Mouse (Mus musculus) G1E-ER4 (cell line): ENCODE measurements around the gene 1700024B05Rik. TPM values are rescaled to one million over a fixed set of nuclear protein-coding genes. Genes with fewer than 3 reads are reported as not detected.
"Not testable (repeated sequence)": the region's sequence is repeated elsewhere in the genome, so short reads cannot be mapped to it uniquely, and the experiment has no call there.

Experiments
- GATA1 ChIP-seq: IDR thresholded peaks from one replicate; pipeline ENCODE4 v1.8.0; 2012; ENCODE audit warnings: low read length, inconsistent platforms
- polyA plus RNA-seq: library from polyadenylated mRNA; stranded (reverse); fragments of >175 nt; gene quantifications from 2 replicates; pipeline ENCODE4 v1.2.3, GENCODE M21; 2012

1700024B05Rik gene
- polyA plus RNA-seq: 0.06 and 0.08 TPM in 2 replicates

DNA sequence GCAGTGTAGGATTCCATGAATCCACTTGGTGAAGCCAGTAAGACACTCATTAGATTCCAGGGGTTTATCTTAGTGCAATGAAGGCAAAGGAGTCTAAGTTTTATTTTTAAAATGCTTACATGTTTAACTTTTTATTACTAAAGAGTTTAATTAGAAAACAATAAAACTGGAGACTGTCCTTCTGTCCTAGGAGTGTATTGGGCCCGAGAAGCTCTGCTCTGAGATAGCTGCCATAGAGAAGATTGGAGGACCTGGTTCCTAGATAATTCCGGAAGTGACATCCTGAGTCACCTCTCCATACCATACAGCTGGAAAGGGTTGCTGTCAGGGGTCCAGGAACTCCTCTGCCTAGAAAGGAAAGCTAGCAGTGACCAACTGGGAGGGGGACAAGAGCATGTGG, at the start of gene 1700024B05Rik:
1700024B05Rik (plus strand) TSS at position 301 of the 400 bp plus-strand sequence.
- not testable (repeated sequence) for TF ChIP-seq GATA1

DNA sequence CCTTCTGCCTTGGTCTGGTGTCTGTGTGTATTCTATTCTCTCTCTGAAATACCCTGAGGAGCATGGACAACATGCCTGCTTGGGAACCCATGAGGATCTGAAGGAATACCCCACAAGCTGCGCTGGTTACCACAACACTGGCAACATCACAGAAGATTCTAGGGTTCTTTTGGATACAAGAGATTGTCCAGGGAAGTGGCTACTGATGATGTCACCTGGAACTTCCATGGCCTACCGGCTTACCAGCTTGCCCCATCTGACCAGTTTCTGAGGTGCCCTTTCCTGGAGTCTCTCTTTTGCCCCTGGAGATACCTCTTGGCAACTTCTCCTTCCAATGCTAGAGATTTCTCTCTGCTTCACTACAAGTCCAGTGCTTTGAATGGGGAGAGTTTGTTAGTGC, 36.6 kb upstream of the 1700024B05Rik start, which contains the start of gene Gm7980:
Gm7980 (minus strand) TSS at position 101 of the 400 bp plus-strand sequence.
- not testable (repeated sequence) for TF ChIP-seq GATA1

DNA sequence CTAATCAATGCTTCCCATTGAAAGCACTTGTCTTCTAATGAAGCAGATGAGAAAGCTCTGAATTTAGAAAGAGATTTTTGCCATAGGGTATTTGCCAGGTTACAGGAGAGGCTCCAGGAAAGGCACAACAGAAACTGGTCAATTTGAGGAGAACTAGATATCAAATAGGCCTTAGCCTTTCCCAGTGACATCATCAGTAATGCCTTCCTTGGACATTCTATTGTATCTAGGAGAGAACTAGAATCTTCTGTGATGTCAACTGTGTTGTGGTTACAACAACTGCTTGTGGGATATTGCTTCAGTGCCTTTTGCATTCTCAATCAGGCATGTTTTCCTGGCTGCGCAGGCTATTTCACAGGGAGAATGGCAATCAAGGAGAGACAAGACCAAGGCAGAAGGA, 19.1 kb upstream of the 1700024B05Rik start, which contains the start of gene 1700049E17Rik1:
1700049E17Rik1 (plus strand) TSS at position 301 of the 400 bp plus-strand sequence.
- TF ChIP-seq GATA1: not testable (repeated sequence)

DNA sequence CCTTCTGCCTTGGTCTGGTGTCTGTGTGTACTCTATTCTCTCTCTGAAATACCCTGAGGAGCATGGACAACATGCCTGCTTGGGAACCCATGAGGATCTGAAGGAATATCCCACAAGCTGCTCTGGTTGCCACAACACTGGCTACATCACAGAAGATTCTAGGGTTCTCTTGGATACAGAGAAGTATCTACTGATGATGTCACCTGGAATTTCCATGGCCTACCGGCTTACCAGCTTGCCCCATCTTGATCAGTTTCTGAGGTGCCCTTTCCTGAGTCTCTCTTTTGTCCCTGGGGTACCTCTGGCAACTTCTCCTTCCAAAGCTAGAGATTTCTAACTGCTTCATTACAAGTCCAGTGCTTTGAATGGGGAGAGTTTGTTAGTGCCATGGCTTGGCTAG, 24.0 kb downstream of the 1700024B05Rik start, which contains the start of gene Gm6401:
Gm6401 (minus strand) TSS at position 101 of the 400 bp plus-strand sequence.
- TF ChIP-seq GATA1: not testable (repeated sequence)

DNA sequence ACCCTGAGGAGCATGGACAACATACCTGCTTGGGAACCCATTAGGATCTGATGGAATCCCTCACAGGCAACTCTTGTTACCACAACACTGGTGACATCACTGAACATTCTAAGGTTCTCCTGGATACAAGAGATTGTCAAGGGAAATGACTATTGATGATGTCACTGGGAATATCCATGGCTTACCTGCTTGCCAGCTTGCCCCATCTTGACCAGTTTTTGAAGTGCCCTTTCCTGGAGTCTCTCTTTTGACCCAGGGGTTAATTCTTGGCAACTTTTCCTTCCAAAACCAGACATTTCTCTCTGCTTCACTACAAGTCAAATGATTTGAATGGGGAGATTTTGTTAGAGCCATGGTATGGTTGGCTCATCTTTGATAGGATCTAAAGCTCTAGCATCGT, 39.4 kb downstream of the 1700024B05Rik start, which contains the start of gene Gm3543:
Gm3543 (minus strand) TSS at position 101 of the 400 bp plus-strand sequence.
- TF ChIP-seq GATA1: not testable (repeated sequence)

Other genes with a start within 250 kb of the 1700024B05Rik start
- not detected in 2 replicates for gene Gm8068, start 242.1 kb upstream of the 1700024B05Rik start, polyA plus RNA-seq
- not detected in 2 replicates for gene Gm7929, start 193.4 kb upstream of the 1700024B05Rik start, polyA plus RNA-seq
- gene Gm47189, start 171.6 kb upstream of the 1700024B05Rik start, polyA plus RNA-seq: not detected in 2 replicates
- gene Gm7980, start 36.7 kb upstream of the 1700024B05Rik start, polyA plus RNA-seq: not detected in 2 replicates
- gene 1700049E17Rik1, start 19.0 kb upstream of the 1700024B05Rik start, polyA plus RNA-seq: not detected in 2 replicates
- gene Gm6401, start 23.9 kb downstream of the 1700024B05Rik start, polyA plus RNA-seq: not detected in 2 replicates
- gene Gm3543, start 39.3 kb downstream of the 1700024B05Rik start, polyA plus RNA-seq: not detected in 2 replicates
- gene Gm7951, start 173.4 kb downstream of the 1700024B05Rik start, polyA plus RNA-seq: not detected in 2 replicates
- gene Gm17027, start 218.6 kb downstream of the 1700024B05Rik start, polyA plus RNA-seq: not detected in 2 replicates
- not detected in 2 replicates for gene Gm3573, start 246.8 kb downstream of the 1700024B05Rik start, polyA plus RNA-seq